Mouse (Mus musculus): ENCODE results near the gene 1600014C23Rik.

- TF ChIP-seq MAFK (IDR thresholded peaks at IDR 0.05; ENCODE audit: insufficient read depth, low read depth, low read length) = no peak
- no peak for TF ChIP-seq ZC3H11A (IDR thresholded peaks at IDR 0.05; ENCODE audit: borderline replicate concordance, low read depth, low read length)
These were observed 13.1 kb upstream of the 1600014C23Rik start for GRCm38 (mm10) chr17:45746755-45747154.
